Mouse (Mus musculus) ES-E14 (cell line): Measurements from ENCODE around the gene Hook2.

Experiments used
- HCFC1 ChIP-seq: IDR thresholded peaks from 2 replicates; pipeline ENCODE4 v1.6.1; 2012; ENCODE audit warnings: low read length, inconsistent platforms, borderline replicate concordance; ENCODE audit not compliant: insufficient read depth
- MAFK ChIP-seq: IDR thresholded peaks from 2 replicates; pipeline ENCODE4 v1.6.1; 2014; ENCODE audit warnings: mild to moderate bottlenecking, low read depth, low read length, inconsistent platforms; ENCODE audit not compliant: insufficient read depth
- ZC3H11A ChIP-seq: IDR thresholded peaks from 2 replicates; pipeline ENCODE4 v1.6.1; 2012; ENCODE audit warnings: low read depth, mild to moderate bottlenecking, inconsistent platforms, low read length, borderline replicate concordance
- ZNF384 ChIP-seq: IDR thresholded peaks from 2 replicates; pipeline ENCODE4 v1.6.1; 2012; ENCODE audit warnings: low read depth, low read length, inconsistent platforms

GRCm38 (mm10) chr8:85023846-85024245 is 33.4 kb downstream of the Hook2 start:
- TF ChIP-seq ZNF384 = no peak
- TF ChIP-seq ZC3H11A = no peak
- TF ChIP-seq MAFK = no peak
- no peak for TF ChIP-seq HCFC1
